Mouse (Mus musculus) lung, embryonic 16.5 days (tissue): ENCODE measurements at regions not wholly inside any gene's neighbourhood (a gene's known extent, or its start where the extent isn't known, plus 50 kb on each side); places are given as distances from the start of the nearest gene placed in this dataset.
A peak's percentile ranks its signal among the peaks of the same experiment; 100 is the strongest.

Source experiments
- ATAC-seq: fragments of 200-750 bp; cut with Nextera tagmentation; 2 replicates; pipeline ENCODE4 v1.8.0; 2017; ENCODE audit warnings: low read depth, mild to moderate bottlenecking, moderate library complexity
- H3K27ac ChIP-seq: fragments of 300-500 bp; sonication (generic); 2 replicates; pipeline ENCODE4 v1.5.1; 2014; ENCODE audit warnings: mild to moderate bottlenecking, control low read depth, low read length
- H3K27me3 ChIP-seq: fragments of 300-500 bp; sonication (generic); 2 replicates; pipeline ENCODE4 v1.6.1; 2014; ENCODE audit warnings: low read depth, low read length, mixed read lengths; ENCODE audit not compliant: control insufficient read depth, insufficient read depth
- H3K36me3 ChIP-seq: fragments of 300-500 bp; sonication (generic); 2 replicates; pipeline ENCODE4 v1.6.1; 2014; ENCODE audit warnings: low read length; ENCODE audit not compliant: control insufficient read depth, insufficient read depth
- H3K4me1 ChIP-seq: fragments of 300-500 bp; sonication (generic); replicated peaks from 2 replicates; pipeline ENCODE4 v1.6.1; 2014; ENCODE audit warnings: low read length, mixed read lengths; ENCODE audit not compliant: control insufficient read depth, insufficient read depth
- H3K4me2 ChIP-seq: fragments of 300-500 bp; sonication (generic); 2 replicates; pipeline ENCODE4 v1.6.1; 2014; ENCODE audit warnings: low read depth, low read length, control low read depth
- H3K4me3 ChIP-seq: fragments of 300-500 bp; sonication (generic); 2 replicates; pipeline ENCODE4 v1.5.1; 2014; ENCODE audit warnings: mild to moderate bottlenecking, low read length, control low read depth
- H3K9ac ChIP-seq: fragments of 300-500 bp; sonication (generic); 2 replicates; pipeline ENCODE4 v1.6.1; 2014; ENCODE audit warnings: low read length, control low read depth
- H3K9me3 ChIP-seq: fragments of 300-500 bp; sonication (generic); 2 replicates; pipeline ENCODE4 v1.6.1; 2016; ENCODE audit warnings: low read length; ENCODE audit not compliant: control insufficient read depth
- WGBS: fragments of 180-500 bp; shearing (Covaris S2); extraction: QIAGEN DNeasy Blood & Tissue Kit; methylation state at CpG from one replicate; pipeline ENCODE4 v1.1.7; 2014; 5-methylcytosine and 5-hydroxymethylcytosine counted together

GRCm38 (mm10) chr4:4708261-4708660, 84.9 kb downstream of the Impad1 start:
- WGBS: 4% methylated on average over 3 of the region's 3 CpGs
- no peak overlapping the region for H3K27ac ChIP-seq
- H3K9me3 ChIP-seq: no peaks in the 10 kb centered on the region
- H3K4me2 ChIP-seq: no peak overlapping the region
- peak; percentile 75 for ATAC-seq
- H3K4me1 ChIP-seq: 0 out of 2 replicates have a peak, but pooled peaks cover 3% of the 10 kb centered on the region
- no peaks in the 10 kb centered on the region for H3K27me3 ChIP-seq
- no peak overlapping the region for H3K4me3 ChIP-seq
- no peak overlapping the region for H3K9ac ChIP-seq
- H3K36me3 ChIP-seq: no peaks in the 10 kb centered on the region

GRCm38 (mm10) chr4:4699102-4699501, 94.1 kb downstream of the Impad1 start:
- Histone ChIP-seq H3K27ac (no peak overlapping the region), H3K4me1 (no peaks in the 10 kb centered on the region), H3K27me3 (no peaks in the 10 kb centered on the region), H3K9me3 (no peaks in the 10 kb centered on the region), H3K4me3 (no peak overlapping the region), H3K4me2 (no peak overlapping the region), H3K36me3 (no peaks in the 10 kb centered on the region), H3K9ac (no peak overlapping the region)
- WGBS: 75% methylated on average over 2 of the region's 2 CpGs
- ATAC-seq: no peak

- no peak for ATAC-seq
- Histone ChIP-seq H3K9ac (no peak overlapping the region), H3K4me2 (no peak overlapping the region), H3K27ac (no peak overlapping the region), H3K4me3 (no peak overlapping the region), H3K4me1 (no peaks in the 10 kb centered on the region), H3K27me3 (no peaks in the 10 kb centered on the region), H3K36me3 (no peaks in the 10 kb centered on the region), H3K9me3 (no peaks in the 10 kb centered on the region)
- WGBS: 92% methylated on average over 1 of the region's 1 CpGs
Observed at GRCm38 (mm10) chr4:4695413-4695812, 97.7 kb downstream of the Impad1 start.

GRCm38 (mm10) chr4:4686920-4687319, 106.2 kb downstream of the Impad1 start:
- Histone ChIP-seq H3K27me3 (no peaks in the 10 kb centered on the region), H3K4me2 (no peak overlapping the region), H3K9ac (no peak overlapping the region), H3K4me3 (no peak overlapping the region), H3K9me3 (no peaks in the 10 kb centered on the region), H3K4me1 (no peaks in the 10 kb centered on the region), H3K36me3 (no peaks in the 10 kb centered on the region), H3K27ac (no peak overlapping the region)
- WGBS: 14% methylated on average over 4 of the region's 4 CpGs
- ATAC-seq: no peak

- no peak overlapping the region for H3K27ac ChIP-seq
- H3K4me3 ChIP-seq: no peak overlapping the region
- no peaks in the 10 kb centered on the region for H3K9me3 ChIP-seq
- no peaks in the 10 kb centered on the region for H3K4me1 ChIP-seq
- no peak overlapping the region for H3K9ac ChIP-seq
- no peak overlapping the region for H3K4me2 ChIP-seq
- H3K27me3 ChIP-seq: no peaks in the 10 kb centered on the region
- ATAC-seq: no peak
- H3K36me3 ChIP-seq: no peaks in the 10 kb centered on the region
Observed at GRCm38 (mm10) chr4:4674607-4675006, 118.5 kb downstream of the Impad1 start.

- ATAC-seq: peak; percentile 96
- H3K27me3 ChIP-seq: no peaks in the 10 kb centered on the region
- peaks cover 3% of the 10 kb centered on the region; the same call in 1 of the 2 replicates for H3K4me1 ChIP-seq
- no peaks in the 10 kb centered on the region for H3K9me3 ChIP-seq
- H3K4me2 ChIP-seq: no peak overlapping the region
- WGBS: 45% methylated on average over 1 of the region's 1 CpGs
- H3K27ac ChIP-seq: peak overlapping the region; percentile 83
- no peak overlapping the region for H3K4me3 ChIP-seq
- H3K36me3 ChIP-seq: no peaks in the 10 kb centered on the region
- no peak overlapping the region for H3K9ac ChIP-seq
Observed at GRCm38 (mm10) chr4:4650251-4650650, 142.9 kb downstream of the Impad1 start.

GRCm38 (mm10) chr4:4645264-4645663, 147.9 kb downstream of the Impad1 start:
- H3K9ac ChIP-seq: no peak overlapping the region
- H3K27me3 ChIP-seq: no peaks in the 10 kb centered on the region
- no peaks in the 10 kb centered on the region for H3K4me1 ChIP-seq
- 65% methylated on average over 1 of the region's 1 CpGs for WGBS
- no peaks in the 10 kb centered on the region for H3K9me3 ChIP-seq
- no peak for ATAC-seq
- H3K4me2 ChIP-seq: no peak overlapping the region
- no peak overlapping the region for H3K27ac ChIP-seq
- no peak overlapping the region for H3K4me3 ChIP-seq
- H3K36me3 ChIP-seq: no peaks in the 10 kb centered on the region

- Histone ChIP-seq H3K27me3 (no peaks in the 10 kb centered on the region), H3K36me3 (no peaks in the 10 kb centered on the region), H3K4me3 (no peak overlapping the region), H3K4me2 (no peak overlapping the region), H3K27ac (no peak overlapping the region), H3K9me3 (no peaks in the 10 kb centered on the region), H3K4me1 (no peaks in the 10 kb centered on the region), H3K9ac (no peak overlapping the region)
- ATAC-seq: no peak
Observed at GRCm38 (mm10) chr4:4636258-4636657, 156.9 kb downstream of the Impad1 start.

GRCm38 (mm10) chr4:4635856-4636255, 157.3 kb downstream of the Impad1 start:
- Histone ChIP-seq H3K27ac (no peak overlapping the region), H3K36me3 (no peaks in the 10 kb centered on the region), H3K4me1 (no peaks in the 10 kb centered on the region), H3K27me3 (no peaks in the 10 kb centered on the region), H3K9me3 (no peaks in the 10 kb centered on the region), H3K4me3 (no peak overlapping the region), H3K4me2 (no peak overlapping the region), H3K9ac (no peak overlapping the region)
- WGBS: 30% methylated on average over 1 of the region's 1 CpGs
- ATAC-seq: no peak

GRCm38 (mm10) chr4:4635338-4635737, 157.8 kb downstream of the Impad1 start:
- Histone ChIP-seq H3K4me2 (no peak overlapping the region), H3K27me3 (no peaks in the 10 kb centered on the region), H3K4me3 (no peak overlapping the region), H3K36me3 (no peaks in the 10 kb centered on the region), H3K4me1 (no peaks in the 10 kb centered on the region), H3K9ac (no peak overlapping the region), H3K27ac (no peak overlapping the region), H3K9me3 (no peaks in the 10 kb centered on the region)
- 53% methylated on average over 6 of the region's 6 CpGs for WGBS
- no peak for ATAC-seq
